Mouse (Mus musculus) lung, postnatal 4 days (tissue): Measurements from ENCODE around the gene Itgbl1.
A peak's percentile ranks its signal among the peaks of the same experiment; 100 is the strongest.

Experiments
- DNase-seq, 2 experiments: peaks; one replicate each; pipeline ENCODE4 v3.0.0; 2021

Gene Itgbl1

DNA sequence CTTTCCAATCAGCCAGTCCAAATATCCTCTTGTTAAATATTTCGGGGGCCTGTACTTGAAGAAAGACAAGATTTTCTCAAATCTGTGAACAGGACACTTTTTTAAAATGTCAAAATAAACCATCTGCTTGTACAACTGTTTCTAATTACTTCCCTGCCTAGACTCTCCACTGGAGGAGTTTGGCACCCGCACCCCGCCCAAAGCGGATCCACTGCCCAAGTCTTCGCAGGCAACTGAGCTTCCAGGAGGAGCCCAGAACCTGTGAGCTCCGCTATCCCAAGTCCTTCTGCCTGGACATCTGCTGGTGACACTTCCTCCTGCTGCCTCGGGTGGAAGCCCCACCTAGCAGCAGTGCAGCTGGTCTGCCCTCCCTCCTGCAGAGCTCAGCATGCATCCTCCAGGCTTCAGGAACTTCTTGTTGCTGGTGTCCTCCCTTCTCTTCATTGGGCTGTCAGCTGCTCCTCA, at the start of gene Itgbl1:
Itgbl1 (plus strand) TSS at position 51 of the 465 bp plus-strand sequence.
- no peak for DNase-seq

DNA sequence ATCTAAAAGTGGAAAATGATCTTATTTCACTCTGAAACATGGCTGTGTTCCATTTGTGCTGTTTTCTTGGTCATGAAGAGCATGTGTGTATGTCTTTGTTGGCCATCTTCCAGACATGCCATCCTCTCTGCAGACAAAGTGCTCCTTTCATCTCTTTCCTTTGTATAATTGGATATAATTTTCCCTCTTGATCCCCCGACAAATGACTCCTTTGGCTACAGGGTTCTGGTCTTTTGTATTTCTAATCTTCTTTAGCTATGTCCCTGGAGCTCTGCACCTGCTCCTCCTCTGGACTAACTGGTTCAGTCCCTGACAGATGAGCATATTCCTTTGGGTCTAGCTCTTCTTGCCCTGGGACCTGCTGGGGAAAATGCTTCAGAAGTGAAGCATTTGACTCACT, 36.8 kb upstream of the Itgbl1 start:
- no peak for DNase-seq

DNA sequence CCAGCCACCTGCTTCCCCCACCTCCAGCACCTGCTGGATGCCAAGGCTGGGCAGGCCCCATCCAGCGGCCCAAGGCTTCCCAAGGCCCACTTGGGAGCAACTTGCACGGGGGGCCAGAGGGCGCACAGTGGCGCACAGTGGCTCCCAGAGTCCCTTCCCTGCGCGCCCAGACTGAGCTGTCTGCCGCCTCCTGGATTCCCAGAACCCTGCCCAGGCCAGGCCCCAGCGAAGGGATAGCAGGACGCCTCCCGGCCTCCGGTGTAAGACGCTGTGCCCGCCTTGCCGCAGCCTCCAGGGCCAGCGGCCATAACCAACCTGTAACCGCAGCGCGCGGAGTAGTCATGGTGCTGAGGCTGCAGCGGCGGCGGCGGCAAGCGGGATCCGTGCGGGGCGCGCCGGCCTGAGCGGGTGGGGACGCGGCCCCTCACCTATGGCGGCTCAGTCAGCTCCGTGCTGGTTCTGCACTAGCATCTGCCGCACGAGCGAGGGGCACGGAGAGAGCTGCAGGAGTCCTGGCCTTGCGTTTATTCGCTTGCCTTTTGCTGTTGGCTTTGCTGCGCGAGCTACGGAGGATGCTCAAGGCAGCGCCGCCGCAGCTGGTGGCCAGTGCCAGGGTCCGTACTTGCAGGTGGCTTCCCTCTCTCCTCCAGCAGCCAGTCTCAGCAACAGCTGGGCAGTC, 33.1 kb upstream of the Itgbl1 start, which contains the start of gene Nalcn:
Nalcn (minus strand) TSS at position 644 of the 679 bp plus-strand sequence.
- peak in 1 of 2 experiments; percentile 24 for DNase-seq

DNA sequence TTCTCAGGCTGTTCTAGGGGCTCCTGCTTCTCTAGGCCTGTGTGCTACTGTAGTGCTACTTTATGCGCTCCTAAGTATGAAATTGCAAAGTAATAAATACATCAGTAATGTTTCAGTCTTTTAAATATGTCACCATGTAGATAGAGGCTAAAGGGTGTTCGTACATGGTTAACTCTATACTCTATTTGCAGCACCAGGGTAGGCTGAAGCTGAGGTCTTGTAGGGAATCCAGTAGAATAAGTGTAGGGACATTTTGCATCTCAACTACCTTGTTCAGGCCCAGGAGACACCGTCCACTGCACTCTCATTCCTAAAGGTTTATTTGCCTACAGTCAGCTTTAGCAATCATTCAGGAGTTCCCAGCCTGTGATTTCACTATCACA, 32.6 kb upstream of the Itgbl1 start:
- DNase-seq: no peak

DNA sequence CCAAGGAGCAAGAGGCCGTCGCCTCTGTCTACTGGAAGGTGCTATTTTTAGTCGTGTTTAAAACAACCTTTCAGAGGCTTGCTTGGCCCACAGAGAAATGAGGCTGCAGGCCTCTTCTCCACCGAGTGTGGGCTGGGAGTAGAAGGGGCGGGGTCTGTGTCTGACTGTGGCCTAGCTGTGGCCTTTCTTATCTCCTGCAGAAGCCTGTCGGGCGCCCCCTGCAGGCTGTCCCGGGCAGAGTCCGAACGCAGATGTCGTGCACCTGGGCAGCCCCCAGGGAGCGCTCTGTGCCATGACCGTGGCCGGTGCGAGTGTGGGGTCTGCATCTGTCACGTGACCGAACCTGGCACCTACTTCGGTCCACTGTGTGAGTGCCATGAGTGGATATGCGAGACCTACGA, 1.3 kb downstream of the Itgbl1 start:
- DNase-seq: peak; percentile 16 to 43

DNA sequence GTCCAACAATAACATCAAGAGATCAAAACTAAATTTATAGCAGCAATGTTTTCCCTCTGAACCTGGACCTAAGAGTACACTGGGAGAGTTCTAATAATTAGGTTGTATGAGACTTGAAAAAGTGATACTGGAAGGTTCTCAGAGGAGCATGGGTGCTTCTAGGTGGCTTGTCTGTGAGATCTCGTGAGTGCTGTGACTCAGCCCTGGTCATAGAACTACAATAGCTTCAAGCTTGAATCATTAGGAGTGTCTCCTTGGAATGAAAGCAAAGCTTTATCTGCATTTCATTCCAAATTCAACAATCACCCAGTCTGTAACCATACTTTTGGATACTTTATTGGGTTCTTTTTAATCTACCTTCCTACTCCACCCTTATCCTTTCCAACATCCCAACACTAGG, 2.6 kb downstream of the Itgbl1 start:
- no peak for DNase-seq

DNA sequence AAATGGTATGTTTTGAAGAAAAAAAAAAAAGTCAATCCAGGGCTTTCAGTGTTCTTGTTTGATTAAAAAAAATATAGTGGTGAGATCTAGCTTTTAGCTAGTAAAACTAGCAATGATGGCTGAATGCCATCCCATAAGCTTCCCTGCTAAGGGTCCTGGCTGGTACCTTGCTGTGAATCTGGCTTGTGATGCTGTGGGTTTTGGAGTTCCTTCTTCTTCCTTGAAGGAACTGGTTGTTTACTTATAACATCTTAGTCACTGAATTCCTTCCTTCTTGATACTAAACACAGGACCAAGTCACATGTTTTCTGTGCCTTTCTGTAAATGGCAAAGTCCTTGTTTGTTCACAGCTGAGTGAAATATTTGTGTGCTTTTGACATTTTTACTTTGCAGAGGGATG, 3.4 kb downstream of the Itgbl1 start:
- no peak for DNase-seq

DNA sequence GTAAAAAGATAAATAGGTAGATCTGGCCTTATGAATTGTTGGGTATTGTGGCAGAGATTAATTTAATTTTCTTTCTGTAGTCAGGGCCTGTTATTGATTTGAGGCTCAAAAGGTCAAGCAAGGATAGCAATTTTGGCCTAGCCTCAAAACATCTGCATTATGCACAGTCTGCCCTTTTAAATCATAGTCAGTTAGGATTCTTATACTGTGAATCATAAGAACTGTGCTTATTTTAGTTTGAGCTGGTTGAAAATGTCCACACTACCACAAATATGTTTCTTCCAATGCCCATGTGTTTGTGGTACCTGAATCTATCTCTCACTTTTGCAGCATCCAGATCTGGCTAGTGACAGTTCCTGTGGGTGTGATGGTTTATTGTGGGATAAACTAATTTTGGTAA, 4.7 kb downstream of the Itgbl1 start:
- no peak for DNase-seq

DNA sequence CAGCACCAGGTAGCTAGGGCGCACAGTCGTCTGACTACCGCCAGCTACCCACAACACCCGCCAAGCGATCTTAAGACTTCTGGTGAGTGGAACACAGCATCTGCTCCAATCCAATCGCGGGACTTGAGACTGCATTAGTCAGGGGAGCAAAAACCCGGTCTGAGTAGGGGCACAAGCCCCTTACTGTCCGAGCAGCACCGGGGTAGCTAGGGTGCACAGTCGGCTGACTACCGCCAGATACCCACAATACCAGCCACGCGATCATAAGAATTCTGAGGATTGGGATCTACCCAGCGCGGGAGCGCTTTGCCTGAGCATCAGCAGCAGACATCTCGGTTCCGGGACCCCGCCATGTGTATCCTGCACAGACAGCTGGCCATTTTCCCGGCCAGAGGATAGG, 11.3 kb downstream of the Itgbl1 start:
- peak in 1 of 2 experiments; percentile 15 for DNase-seq

DNA sequence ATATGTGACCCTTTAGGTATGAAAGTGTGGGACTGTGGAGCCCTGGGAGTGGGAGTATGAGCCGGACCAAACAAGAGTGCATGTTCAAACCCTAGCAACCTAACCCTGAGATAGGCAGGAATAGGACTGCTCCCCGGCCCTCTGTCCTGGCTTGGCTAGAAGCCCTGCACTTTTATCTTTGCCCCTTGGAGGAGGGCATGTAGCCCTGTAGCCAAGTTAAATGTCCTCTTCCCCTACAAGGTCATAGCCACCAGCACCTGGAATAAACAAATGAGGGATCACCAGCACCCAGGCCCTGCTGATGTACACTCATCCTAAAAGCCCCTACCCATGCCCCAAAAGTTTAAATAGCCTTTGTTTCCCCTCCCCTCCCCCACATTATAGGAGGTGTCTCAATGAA, 18.3 kb downstream of the Itgbl1 start:
- peak in 1 of 2 experiments; percentile 9 for DNase-seq

DNA sequence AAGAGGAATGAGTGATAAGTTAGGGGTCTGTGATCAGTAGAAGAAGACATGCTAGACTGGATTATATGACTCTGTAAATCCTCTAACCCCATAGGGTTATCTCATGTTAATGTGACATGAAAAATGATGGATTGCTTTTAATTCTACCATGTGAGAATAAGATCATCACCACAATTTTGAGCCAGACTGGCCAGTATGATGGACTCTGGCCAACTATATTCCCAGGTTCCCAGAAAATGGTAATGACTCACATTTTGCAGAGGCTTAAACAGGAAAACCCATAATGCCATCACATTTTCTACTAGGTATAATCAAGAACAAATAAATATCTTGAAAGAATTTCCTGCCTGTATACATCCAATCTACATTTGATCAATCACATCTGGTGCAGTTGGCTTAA, 55.0 kb downstream of the Itgbl1 start:
- DNase-seq: no peak

DNA sequence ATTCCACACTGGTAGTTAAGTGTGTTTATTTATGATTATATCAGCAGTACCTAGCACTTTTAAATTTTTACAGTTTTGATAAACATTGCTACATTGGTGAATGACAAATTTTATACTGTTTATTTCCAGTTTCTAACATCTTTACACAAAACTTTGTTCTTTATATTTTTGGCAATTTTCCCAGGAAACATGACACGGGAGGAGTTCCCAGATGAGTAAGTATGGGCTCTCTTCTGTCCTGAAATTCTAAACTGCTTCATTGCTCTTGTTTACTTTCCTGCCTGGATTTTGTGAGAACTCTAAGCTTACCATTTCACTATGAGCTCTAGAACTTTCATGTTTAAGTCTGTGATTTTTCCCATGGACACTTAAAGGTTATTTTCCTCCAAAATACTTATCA, 82.3 kb downstream of the Itgbl1 start:
- DNase-seq: no peak

DNA sequence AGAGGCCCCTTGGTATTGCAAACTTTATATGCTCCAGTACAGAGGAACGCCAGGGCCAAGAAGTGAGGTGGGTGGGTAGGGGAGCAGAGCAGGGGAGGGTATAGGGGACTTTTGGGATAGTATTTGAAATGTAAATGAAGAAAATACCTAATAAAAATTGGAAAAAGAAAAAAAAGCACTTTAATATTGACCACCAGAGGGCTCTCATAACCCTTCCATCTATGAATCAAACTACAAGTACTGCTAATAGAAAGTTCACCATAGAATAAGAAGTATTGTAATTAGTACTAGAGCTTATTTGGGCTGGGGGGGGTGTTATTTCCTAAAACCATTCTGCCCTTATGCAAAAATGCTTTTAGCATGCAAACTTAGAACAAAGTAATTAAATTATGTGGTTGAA, 91.2 kb downstream of the Itgbl1 start:
- DNase-seq: no peak

DNA sequence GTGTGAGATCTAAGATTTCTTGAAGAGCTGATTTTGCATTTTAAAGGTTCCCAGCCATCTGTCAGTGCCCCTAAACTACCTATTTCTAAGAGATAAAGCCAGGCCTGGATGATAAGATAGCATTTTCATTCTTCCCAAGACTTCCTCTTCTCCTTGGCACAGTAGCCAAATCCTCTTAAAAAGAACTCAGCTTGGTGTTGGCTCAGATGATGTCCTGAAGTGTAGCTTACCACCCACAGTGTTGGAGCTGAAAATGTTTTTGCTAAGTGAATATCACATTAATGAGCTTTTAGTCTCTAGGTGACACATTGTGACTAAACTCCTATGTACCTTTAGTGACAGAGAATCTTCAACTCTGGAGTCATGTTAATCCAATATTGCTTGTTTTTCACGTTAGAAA, 99.8 kb downstream of the Itgbl1 start:
- DNase-seq: no peak

DNA sequence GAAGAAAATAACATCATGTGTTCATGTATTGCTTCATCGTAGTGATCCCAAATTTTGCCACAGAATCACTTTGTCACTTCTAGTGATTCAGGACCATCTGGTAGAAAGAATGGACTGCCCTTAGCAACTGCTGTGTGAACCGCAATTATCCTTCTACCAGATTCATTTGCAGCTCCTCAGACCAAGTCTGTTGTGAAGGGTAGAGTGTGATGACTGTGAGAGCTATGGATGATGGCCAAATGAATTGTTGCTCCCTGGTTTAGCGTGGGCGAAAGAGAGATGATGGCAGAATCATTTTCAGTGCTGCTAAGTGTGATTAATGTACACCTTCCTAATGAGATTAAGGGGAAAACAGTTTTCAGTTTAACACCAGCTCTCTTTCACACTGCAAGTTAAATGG, 100.3 kb downstream of the Itgbl1 start:
- no peak for DNase-seq

DNA sequence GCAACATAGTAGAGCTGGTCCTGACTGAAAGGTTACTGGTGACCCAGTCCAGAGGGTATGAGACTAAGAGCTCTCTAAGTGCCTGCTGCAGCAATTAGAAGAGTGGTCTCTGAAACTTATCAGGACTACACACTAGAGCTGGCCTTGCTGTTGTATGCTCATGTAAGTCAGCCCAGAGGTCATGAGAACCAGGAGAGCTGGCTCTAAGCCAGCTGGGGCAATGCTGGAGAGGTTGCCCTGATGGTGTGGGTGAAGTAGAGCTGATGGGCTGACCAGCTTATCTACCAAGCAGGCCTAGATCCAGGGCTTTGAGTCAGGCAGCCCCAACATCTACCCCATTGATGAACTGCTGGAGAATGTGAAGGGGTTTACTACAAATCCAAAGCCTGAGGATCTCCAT, 142.0 kb downstream of the Itgbl1 start:
- no peak for DNase-seq

DNA sequence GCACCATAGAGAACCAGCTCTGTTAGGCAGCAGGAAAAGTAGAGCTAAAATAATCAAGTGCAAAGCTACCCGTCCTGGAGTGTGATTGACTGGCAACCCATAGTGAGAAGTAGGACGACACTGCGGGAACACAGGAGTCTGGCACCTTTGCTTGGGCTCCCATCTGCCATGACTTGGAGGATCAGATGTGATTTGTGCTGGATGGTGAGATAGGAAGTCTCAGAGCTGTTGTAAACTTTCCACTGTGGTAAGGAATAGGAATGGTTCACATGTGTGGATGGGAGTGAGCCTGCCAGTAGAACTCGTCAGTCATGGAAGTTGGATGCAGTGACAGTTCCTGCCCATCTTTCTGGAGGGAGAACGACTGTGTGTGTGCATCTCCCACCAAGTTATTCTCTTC, 177.9 kb downstream of the Itgbl1 start:
- no peak for DNase-seq

DNA sequence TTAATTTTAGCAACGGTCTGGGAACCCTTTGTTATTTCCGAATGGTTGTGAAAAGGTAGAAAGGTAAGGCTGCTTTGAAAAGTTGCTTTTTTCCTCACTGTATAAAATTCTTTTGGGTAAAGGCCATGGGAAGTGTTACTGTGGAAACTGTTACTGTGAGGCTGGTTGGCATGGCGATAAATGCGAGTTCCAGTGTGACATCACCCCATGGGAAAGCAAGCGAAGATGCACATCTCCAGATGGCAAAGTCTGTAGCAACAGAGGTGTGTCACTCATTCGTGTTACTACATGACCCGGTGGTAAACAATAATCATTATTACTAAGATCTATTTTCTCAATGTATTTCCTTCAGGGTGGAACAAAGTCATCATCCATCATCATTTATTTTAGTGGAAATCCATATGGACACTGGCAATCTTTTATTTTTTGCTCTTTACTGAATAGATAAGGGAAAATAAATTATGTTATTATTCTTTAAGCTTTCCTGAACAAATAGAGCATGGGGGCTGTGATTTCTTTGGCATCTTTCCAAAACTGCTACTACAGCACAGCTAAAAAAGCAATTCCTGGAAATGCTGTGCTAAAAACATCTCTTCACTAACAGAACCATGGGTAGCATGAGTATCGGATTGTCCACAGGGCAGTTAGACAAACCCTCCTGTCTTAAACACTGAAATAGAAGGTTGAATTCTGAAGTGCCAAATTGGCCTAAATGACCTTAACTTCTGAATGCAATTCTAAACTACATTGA, 184.1 kb downstream of the Itgbl1 start:
- DNase-seq: no peak

DNA sequence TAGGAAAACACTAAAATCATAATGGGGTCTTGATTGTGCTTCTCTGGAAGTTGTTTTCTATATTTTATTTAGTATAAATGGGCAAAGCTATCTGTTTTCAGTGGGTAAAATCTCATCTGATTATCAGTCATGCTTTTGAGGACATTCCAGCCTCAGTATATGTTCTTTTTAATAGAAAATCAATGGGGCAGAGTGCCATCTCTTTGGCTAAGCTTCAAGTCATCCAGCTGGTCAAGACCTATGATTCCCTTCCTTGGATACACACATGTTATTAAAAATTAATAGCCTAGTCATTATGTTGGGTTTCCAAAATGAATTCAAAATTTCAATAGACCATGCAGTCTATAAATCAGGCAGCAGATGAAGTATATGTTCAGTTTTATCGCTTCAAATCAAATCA, 204.8 kb downstream of the Itgbl1 start:
- no peak for DNase-seq

DNA sequence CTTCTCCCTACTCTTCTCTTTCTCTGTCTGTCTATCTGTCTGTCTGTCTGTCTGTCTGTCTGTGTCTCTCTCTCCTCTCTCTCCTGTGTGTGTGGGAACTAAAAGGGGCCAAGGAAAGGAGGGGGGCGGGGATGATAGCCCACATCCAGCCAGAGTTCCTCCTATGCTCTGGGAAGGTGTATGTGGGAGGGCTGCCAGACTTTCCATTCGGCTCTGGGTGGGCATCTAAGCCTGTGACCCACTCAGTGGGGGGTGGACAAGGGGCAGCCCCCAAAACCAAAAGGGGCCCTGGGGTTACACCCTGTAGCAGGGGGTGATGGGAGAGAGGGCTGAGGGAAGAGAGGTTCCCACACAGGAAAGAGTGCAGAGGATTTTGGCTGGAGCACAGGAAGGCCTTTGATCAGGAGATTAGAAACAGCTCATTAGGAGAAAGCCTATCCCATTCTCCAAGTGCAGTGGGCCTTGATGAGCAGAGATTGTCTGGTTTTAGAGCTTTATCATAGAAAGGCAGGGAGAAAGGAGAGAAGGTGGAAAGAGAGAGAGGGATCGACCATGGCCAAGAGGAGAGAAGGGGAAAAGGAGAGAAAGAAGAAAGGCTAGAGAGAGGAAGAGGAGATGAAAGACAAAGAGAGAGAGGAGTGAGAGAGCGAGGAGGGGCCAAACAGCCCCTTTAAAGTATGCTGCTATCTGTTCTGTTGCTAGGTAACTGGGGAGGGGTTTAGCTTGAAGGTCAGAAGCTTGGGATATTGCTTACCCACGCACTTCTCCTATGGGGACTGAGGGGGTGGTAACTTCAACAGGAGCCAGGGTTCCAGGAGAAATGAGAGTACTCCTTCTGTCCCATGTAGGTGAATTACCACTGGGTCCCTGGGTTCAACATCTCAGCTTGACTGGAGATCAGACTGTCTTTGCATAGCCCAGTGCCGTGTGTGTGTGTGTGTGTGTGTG, 206.3 kb downstream of the Itgbl1 start:
- no peak for DNase-seq

DNA sequence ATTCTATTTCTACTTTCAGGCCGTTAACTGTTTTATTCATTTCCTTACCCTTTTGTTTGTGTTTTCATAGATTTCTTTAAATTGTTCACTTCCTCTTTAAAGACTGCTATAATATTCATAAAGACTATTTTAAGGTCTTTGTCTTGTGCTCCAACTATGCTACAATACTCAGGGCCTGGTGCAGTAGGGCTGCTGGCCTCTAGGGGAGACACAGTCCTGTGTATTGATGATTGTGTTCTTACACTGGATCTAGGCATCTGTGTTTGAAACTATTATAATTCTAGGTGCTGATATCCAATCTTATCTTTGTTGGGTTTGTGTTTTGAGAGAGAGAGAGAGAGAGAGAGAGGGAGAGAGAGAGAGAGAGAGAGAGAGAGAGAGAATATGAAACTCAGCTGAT, 268.1 kb downstream of the Itgbl1 start:
- DNase-seq: no peak

DNA sequence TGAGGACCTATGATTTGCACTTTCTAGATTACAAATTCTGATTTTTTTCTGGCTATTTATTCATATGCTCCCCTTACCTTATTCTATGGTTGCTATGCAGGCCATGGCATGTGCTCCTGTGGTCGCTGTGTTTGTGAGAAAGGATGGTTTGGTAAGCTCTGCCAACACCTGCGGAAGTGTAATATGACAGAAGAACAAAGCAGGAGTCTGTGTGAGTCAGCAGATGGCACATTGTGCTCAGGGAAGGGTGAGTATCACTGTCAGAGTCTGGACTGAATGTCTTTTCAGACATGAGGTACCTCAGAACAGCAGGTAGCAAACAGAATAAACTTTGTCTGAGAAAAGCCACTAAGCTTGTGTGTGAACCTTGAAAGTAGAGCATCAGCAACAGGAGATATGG, 306.8 kb downstream of the Itgbl1 start:
- no peak for DNase-seq

DNA sequence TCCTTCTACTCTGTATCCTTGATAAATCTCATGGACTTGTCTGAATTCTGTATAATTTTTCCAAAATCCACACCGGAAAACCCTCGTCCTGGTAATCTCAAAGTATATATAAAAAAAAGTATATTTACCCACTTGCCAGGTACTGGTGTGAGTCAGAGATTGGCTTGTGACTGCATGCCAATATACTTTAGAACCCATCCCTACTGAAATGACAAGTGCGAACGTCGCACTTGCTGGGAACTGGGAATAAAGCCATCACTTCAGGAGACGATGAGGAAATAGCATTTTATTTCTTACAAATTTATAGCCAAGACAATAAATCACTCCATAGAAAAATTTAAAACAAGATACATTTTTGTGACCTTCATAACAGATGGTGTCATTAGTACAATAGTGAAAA, 308.2 kb downstream of the Itgbl1 start:
- no peak for DNase-seq
